10 mouse cellular contexts compared by ENCODE assay signal in the genomic region with DNA sequence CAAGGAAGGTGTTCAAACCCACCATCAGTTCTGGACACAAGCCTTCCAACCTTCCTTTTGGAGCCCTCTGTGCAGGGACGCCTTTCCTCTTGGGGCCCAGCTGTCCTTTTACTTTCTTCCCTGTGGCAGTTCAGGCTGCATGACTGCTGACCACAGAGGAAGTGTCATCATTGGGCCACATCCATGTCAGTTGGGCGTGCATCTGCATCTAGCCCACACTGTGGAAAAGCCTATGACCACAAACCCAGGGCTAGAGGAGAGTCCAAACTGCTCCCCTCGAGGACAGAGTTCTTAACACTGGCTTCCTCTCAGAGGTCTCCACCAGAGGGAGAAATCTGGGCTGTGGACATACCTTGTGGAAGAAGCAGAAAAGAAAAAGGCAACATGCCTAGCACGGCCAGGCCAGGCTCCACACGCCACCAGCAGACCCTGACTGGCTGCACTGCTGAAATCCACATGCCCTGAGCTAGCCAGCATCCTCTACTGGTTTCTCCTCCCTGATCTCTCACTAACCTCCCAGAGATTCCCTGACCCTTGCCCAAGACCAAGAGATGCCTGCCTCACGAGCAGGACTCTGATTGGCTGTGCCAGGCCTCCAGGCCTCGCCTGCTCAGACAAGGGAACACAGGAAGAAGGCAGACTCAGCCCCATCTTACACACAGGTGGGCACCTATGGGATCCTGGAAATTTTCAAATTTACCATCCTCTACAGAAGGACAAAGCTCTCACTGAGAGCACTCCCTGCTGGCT.
A peak's percentile ranks its signal among the peaks of the same experiment; 100 is the strongest.
DNase-seq lines count a peak whose midpoint lies in the region; ATAC-seq and TF ChIP-seq lines count a peak whose summit lies in the region.
"Had no signal": no experiment of that assay in that cellular context is flagged by ENCODE, and none has a peak within 500 bp of the region (broad histone marks: within the 10 kb centered on the region; RNA-seq: fewer than 3 reads in every experiment).

No protein-coding gene starts in this region.

- WGBS in heart, embryonic 10.5 days: 81% methylated on average over 7 of the region's 7 CpGs
- WGBS in midbrain, postnatal 0 days: 91% methylated on average over 7 of the region's 7 CpGs
- 86% methylated on average over 7 of the region's 7 CpGs for WGBS in midbrain, embryonic 14.5 days
- 43% methylated on average over 7 of the region's 7 CpGs for WGBS in liver, embryonic 16.5 days (ENCODE audit: insufficient replicate concordance)

- H3K36me3 ChIP-seq in heart, embryonic 10.5 days: no peaks in the 10 kb centered on the region
- H3K36me3 ChIP-seq in midbrain, postnatal 0 days (ENCODE audit: insufficient read depth, low read length): no peaks in the 10 kb centered on the region
- H3K36me3 ChIP-seq in midbrain, embryonic 14.5 days (ENCODE audit: control insufficient read depth, insufficient read depth, low read length): no peaks in the 10 kb centered on the region
- H3K36me3 ChIP-seq in liver, embryonic 16.5 days (ENCODE audit: control insufficient read depth, insufficient read depth): no peaks in the 10 kb centered on the region

- H3K9ac ChIP-seq in midbrain, postnatal 0 days (replicated peaks; ENCODE audit: low read length, poor library complexity, severe bottlenecking): no peak overlapping the region
- no peak overlapping the region for H3K9ac ChIP-seq in midbrain, embryonic 14.5 days (replicated peaks; ENCODE audit: low read length)
- H3K9ac ChIP-seq in liver, embryonic 16.5 days (ENCODE audit: low read depth, low read length): peak overlapping the region; percentile 31

- H3K27ac ChIP-seq in heart, embryonic 10.5 days: peak overlapping the region; percentile 29; the same call in 1 of the 2 replicates
- H3K27ac ChIP-seq in midbrain, postnatal 0 days (ENCODE audit: low read depth, low read length): no peak overlapping the region
- no peak overlapping the region for H3K27ac ChIP-seq in midbrain, embryonic 14.5 days (replicated peaks; ENCODE audit: low read depth, low read length)
- peak overlapping the region; percentile 89 for H3K27ac ChIP-seq in liver, embryonic 16.5 days (ENCODE audit: low read length)

- H3K9me3 ChIP-seq in heart, embryonic 10.5 days: no peaks in the 10 kb centered on the region
- no peaks in the 10 kb centered on the region for H3K9me3 ChIP-seq in midbrain, postnatal 0 days (ENCODE audit: low read length)
- no peaks in the 10 kb centered on the region for H3K9me3 ChIP-seq in midbrain, embryonic 14.5 days (ENCODE audit: control insufficient read depth, low read length)
- no peaks in the 10 kb centered on the region for H3K9me3 ChIP-seq in liver, embryonic 16.5 days (replicated peaks; ENCODE audit: control insufficient read depth, low read length)

- no peak for ATAC-seq in midbrain, postnatal 0 days (ENCODE audit: low FRiP score)
- no peak for ATAC-seq in midbrain, embryonic 14.5 days (ENCODE audit: low FRiP score, low TSS enrichment)
- no peak for ATAC-seq in liver, embryonic 16.5 days (ENCODE audit: low read depth)

- no peaks in the 10 kb centered on the region for H3K27me3 ChIP-seq in heart, embryonic 10.5 days (ENCODE audit: insufficient read depth, poor library complexity, severe bottlenecking)
- no peaks in the 10 kb centered on the region for H3K27me3 ChIP-seq in midbrain, postnatal 0 days (ENCODE audit: insufficient read depth, low read length)
- H3K27me3 ChIP-seq in midbrain, embryonic 14.5 days (ENCODE audit: control insufficient read depth, insufficient read depth, low read length): no peaks in the 10 kb centered on the region
- H3K27me3 ChIP-seq in liver, embryonic 16.5 days (ENCODE audit: control insufficient read depth, insufficient read depth, low read depth, low read length): no peaks in the 10 kb centered on the region

- peaks cover 72% of the 10 kb centered on the region for H3K4me1 ChIP-seq in heart, embryonic 10.5 days
- 0 out of 2 replicates have a peak, but pooled peaks cover 3% of the 10 kb centered on the region for H3K4me1 ChIP-seq in midbrain, postnatal 0 days (ENCODE audit: insufficient read depth, low read length)
- H3K4me1 ChIP-seq in midbrain, embryonic 14.5 days (ENCODE audit: control insufficient read depth, insufficient read depth, low read length): no peaks in the 10 kb centered on the region
- H3K4me1 ChIP-seq in liver, embryonic 16.5 days (ENCODE audit: control insufficient read depth, low read depth, low read length): peaks cover 36% of the 10 kb centered on the region

- H3K4me2 ChIP-seq in midbrain, postnatal 0 days (ENCODE audit: low read depth, low read length, poor library complexity, severe bottlenecking): no peak overlapping the region
- no peak overlapping the region for H3K4me2 ChIP-seq in midbrain, embryonic 14.5 days (ENCODE audit: low read length)
- H3K4me2 ChIP-seq in liver, embryonic 16.5 days (ENCODE audit: low read depth, low read length): peak overlapping the region; percentile 31; the same call in 1 of the 2 replicates

- peak; percentile 27; the same call in 1 of the 2 replicates for TF ChIP-seq CTCF in midbrain, postnatal 0 days (IDR thresholded peaks at IDR 0.05)

- H3K4me3 ChIP-seq in heart, embryonic 10.5 days: no peak overlapping the region
- H3K4me3 ChIP-seq in midbrain, postnatal 0 days (ENCODE audit: low read depth, low read length): no peak overlapping the region
- no peak overlapping the region for H3K4me3 ChIP-seq in midbrain, embryonic 14.5 days (replicated peaks; ENCODE audit: low read depth, low read length)
- H3K4me3 ChIP-seq in liver, embryonic 16.5 days (ENCODE audit: low read depth, low read length): no peak overlapping the region

- no peak for DNase-seq in heart, embryonic 10.5 days (ENCODE audit: low spot score)
- DNase-seq in heart, adult 8-10 months (ENCODE audit: low spot score): no peak
- no peak for DNase-seq in midbrain, postnatal 0 days (ENCODE audit: low spot score)
- no peak for DNase-seq in midbrain, embryonic 14.5 days
- DNase-seq in cerebellum, postnatal 14 days: no peak
- no peak for DNase-seq in spleen, postnatal 14 days (ENCODE audit: low spot score in 2 of 2)
- DNase-seq in layer of hippocampus, postnatal 36 days: no peak
- DNase-seq: gastrocnemius, postnatal 36 days; thymus, adult 18-20 months had no signal

Comparison
In these comparisons a context has a peak if more than half of its experiments do, and no peak if none do; other contexts are left out.
1. H3K27ac ChIP-seq: peak in heart, embryonic 10.5 days (single experiment) and liver, embryonic 16.5 days (single experiment); none in midbrain, postnatal 0 days (single experiment) and midbrain, embryonic 14.5 days (single experiment).